Mouse (Mus musculus): ENCODE results near the gene Cdh3.

- TF ChIP-seq CTCF (IDR thresholded peaks at IDR 0.05; ENCODE audit: low read depth, low read length): no peak
- peak; percentile 94 for TF ChIP-seq EP300 (IDR thresholded peaks at IDR 0.05; ENCODE audit: insufficient read depth, low read depth, low read length)
Measured at GRCm38 (mm10) chr8:106603933-106604332, 93.2 kb downstream of the Cdh3 start.
